Mouse (Mus musculus) heart, embryonic 12.5 days (tissue): ENCODE results near the gene Cd300e. TPM values are rescaled to one million over a fixed set of nuclear protein-coding genes. Genes with fewer than 3 reads are reported as not detected.

Source experiments
- ATAC-seq: fragments of 200-750 bp; cut with Nextera tagmentation; 2 replicates; pipeline ENCODE4 v1.8.0; 2017; ENCODE audit warnings: moderate TSS enrichment, moderate library complexity; ENCODE audit not compliant: insufficient number of reproducible peaks, low FRiP score
- H3K27ac ChIP-seq: fragments of 300-500 bp; sonication (generic); 2 replicates; pipeline ENCODE4 v1.5.1; 2016; ENCODE audit warnings: mild to moderate bottlenecking, moderate library complexity; ENCODE audit not compliant: poor library complexity, severe bottlenecking
- H3K27me3 ChIP-seq: fragments of 300-500 bp; sonication (generic); replicated peaks from 2 replicates; pipeline ENCODE4 v1.6.1; 2016; ENCODE audit warnings: mild to moderate bottlenecking, moderate library complexity
- H3K36me3 ChIP-seq: fragments of 300-500 bp; sonication (generic); 2 replicates; pipeline ENCODE4 v1.6.1; 2016; ENCODE audit warnings: mild to moderate bottlenecking, moderate library complexity
- H3K4me1 ChIP-seq: fragments of 300-500 bp; sonication (generic); replicated peaks from 2 replicates; pipeline ENCODE4 v1.6.1; 2016; ENCODE audit warnings: mild to moderate bottlenecking
- H3K4me2 ChIP-seq: fragments of 300-500 bp; sonication (generic); 2 replicates; pipeline ENCODE4 v1.6.1; 2016; ENCODE audit warnings: mild to moderate bottlenecking, moderate library complexity
- H3K4me3 ChIP-seq: fragments of 300-500 bp; sonication (generic); 2 replicates; pipeline ENCODE4 v1.5.1; 2016; ENCODE audit warnings: mild to moderate bottlenecking
- H3K9ac ChIP-seq: fragments of 300-500 bp; sonication (generic); 2 replicates; pipeline ENCODE4 v1.6.1; 2016; ENCODE audit warnings: mild to moderate bottlenecking, moderate library complexity
- H3K9me3 ChIP-seq: fragments of 300-500 bp; sonication (generic); replicated peaks from 2 replicates; pipeline ENCODE4 v1.6.1; 2016; ENCODE audit warnings: mild to moderate bottlenecking, moderate library complexity
- WGBS: fragments of 180-500 bp; shearing (Covaris S2); methylation state at CpG from one replicate; pipeline ENCODE4 v1.1.7; 2016; 5-methylcytosine and 5-hydroxymethylcytosine counted together
- polyA plus RNA-seq: library from polyadenylated mRNA; unstranded; fragments of >200 nt; fragmentation: Nextera tagmentation; extraction: Ambion mirVana; gene quantifications from 2 replicates; pipeline ENCODE4 v1.2.1, GENCODE M21; 2016

The Cd300e gene
- polyA plus RNA-seq, 1 experiment from 2014 or later: not detected

- no peak for ATAC-seq
- H3K36me3 ChIP-seq: no peaks in the 10 kb centered on the region
- H3K4me3 ChIP-seq: no peak overlapping the region
- 74% methylated on average over 5 of the region's 5 CpGs for WGBS
- H3K9ac ChIP-seq: no peak overlapping the region
- H3K9me3 ChIP-seq: no peaks in the 10 kb centered on the region
- no peak overlapping the region for H3K27ac ChIP-seq
- peaks cover 6% of the 10 kb centered on the region for H3K4me1 ChIP-seq
- no peaks in the 10 kb centered on the region for H3K27me3 ChIP-seq
- H3K4me2 ChIP-seq: no peak overlapping the region
Observed at GRCm38 (mm10) chr11:115100032-115100621, 38.1 kb upstream of the Cd300e start.

- no peak overlapping the region for H3K4me2 ChIP-seq
- no peaks in the 10 kb centered on the region for H3K27me3 ChIP-seq
- no peak overlapping the region for H3K9ac ChIP-seq
- no peak overlapping the region for H3K27ac ChIP-seq
- H3K4me1 ChIP-seq: peaks cover 6% of the 10 kb centered on the region
- no peak overlapping the region for H3K4me3 ChIP-seq
- ATAC-seq: no peak
- H3K9me3 ChIP-seq: no peaks in the 10 kb centered on the region
- WGBS: 43% methylated on average over 16 of the region's 16 CpGs
- no peaks in the 10 kb centered on the region for H3K36me3 ChIP-seq
Observed at GRCm38 (mm10) chr11:115099241-115099840, 37.4 kb upstream of the Cd300e start.

GRCm38 (mm10) chr11:115098203-115098932 lies 36.4 kb upstream of the Cd300e start:
- Histone ChIP-seq H3K4me2 (no peak overlapping the region), H3K4me3 (no peak overlapping the region), H3K9me3 (no peaks in the 10 kb centered on the region), H3K4me1 (peaks cover 6% of the 10 kb centered on the region), H3K36me3 (no peaks in the 10 kb centered on the region), H3K27me3 (no peaks in the 10 kb centered on the region), H3K9ac (no peak overlapping the region), H3K27ac (no peak overlapping the region)
- WGBS: 40% methylated on average over 10 of the region's 10 CpGs
- no peak for ATAC-seq

- Histone ChIP-seq H3K36me3 (no peaks in the 10 kb centered on the region), H3K9me3 (peaks cover 6% of the 10 kb centered on the region; the same call in 1 of the 2 replicates), H3K9ac (no peak overlapping the region), H3K4me3 (no peak overlapping the region), H3K27ac (no peak overlapping the region), H3K4me2 (peak overlapping the region; percentile 28; the same call in 1 of the 2 replicates), H3K4me1 (peaks cover 9% of the 10 kb centered on the region; the same call in 1 of the 2 replicates), H3K27me3 (peaks cover 47% of the 10 kb centered on the region)
- ATAC-seq: no peak
- 17% methylated on average over 4 of the region's 4 CpGs for WGBS
Observed at GRCm38 (mm10) chr11:115092140-115092539, 30.2 kb upstream of the Cd300e start.

GRCm38 (mm10) chr11:115091362-115091901 lies 29.5 kb upstream of the Cd300e start, which contains the start of gene Rab37:
Gene Rab37, plus strand, starts transcription at chr11:115091431.
- Histone ChIP-seq H3K27me3 (peaks cover 47% of the 10 kb centered on the region), H3K4me1 (peaks cover 9% of the 10 kb centered on the region; the same call in 1 of the 2 replicates), H3K9me3 (peaks cover 6% of the 10 kb centered on the region; the same call in 1 of the 2 replicates), H3K36me3 (no peaks in the 10 kb centered on the region), H3K27ac (no peak within 1 kb of the TSS), H3K4me3 (no peak within 1 kb of the TSS), H3K9ac (no peak within 1 kb of the TSS), H3K4me2 (peak within 1 kb of the TSS; percentile 28)
- WGBS: 2% methylated on average over 36 of the region's 36 CpGs
- ATAC-seq: no peak

GRCm38 (mm10) chr11:115089853-115090252 lies 27.9 kb upstream of the Cd300e start:
- Histone ChIP-seq H3K9ac (no peak overlapping the region), H3K9me3 (peaks cover 6% of the 10 kb centered on the region; the same call in 1 of the 2 replicates), H3K4me1 (peaks cover 9% of the 10 kb centered on the region; the same call in 1 of the 2 replicates), H3K4me3 (no peak overlapping the region), H3K36me3 (no peaks in the 10 kb centered on the region), H3K4me2 (no peak overlapping the region), H3K27me3 (peaks cover 57% of the 10 kb centered on the region), H3K27ac (no peak overlapping the region)
- ATAC-seq: no peak
- WGBS: 65% methylated on average over 6 of the region's 6 CpGs

GRCm38 (mm10) chr11:115086213-115086612 lies 24.2 kb upstream of the Cd300e start:
- no peaks in the 10 kb centered on the region for H3K4me1 ChIP-seq
- peaks cover 4% of the 10 kb centered on the region; the same call in 1 of the 2 replicates for H3K9me3 ChIP-seq
- no peaks in the 10 kb centered on the region for H3K36me3 ChIP-seq
- H3K9ac ChIP-seq: no peak overlapping the region
- H3K4me3 ChIP-seq: no peak overlapping the region
- WGBS: 57% methylated on average over 7 of the region's 7 CpGs
- no peak for ATAC-seq
- peaks cover 59% of the 10 kb centered on the region for H3K27me3 ChIP-seq
- no peak overlapping the region for H3K4me2 ChIP-seq
- no peak overlapping the region for H3K27ac ChIP-seq

GRCm38 (mm10) chr11:115085064-115085463 lies 23.1 kb upstream of the Cd300e start:
- Histone ChIP-seq H3K9me3 (peaks cover 3% of the 10 kb centered on the region; the same call in 1 of the 2 replicates), H3K4me3 (no peak overlapping the region), H3K4me1 (no peaks in the 10 kb centered on the region), H3K27me3 (peaks cover 47% of the 10 kb centered on the region), H3K36me3 (no peaks in the 10 kb centered on the region), H3K4me2 (no peak overlapping the region), H3K27ac (no peak overlapping the region), H3K9ac (no peak overlapping the region)
- 65% methylated on average over 8 of the region's 8 CpGs for WGBS
- ATAC-seq: no peak

- no peak for ATAC-seq
- H3K27me3 ChIP-seq: peaks cover 44% of the 10 kb centered on the region
- no peak overlapping the region for H3K4me3 ChIP-seq
- H3K36me3 ChIP-seq: no peaks in the 10 kb centered on the region
- no peak overlapping the region for H3K4me2 ChIP-seq
- no peaks in the 10 kb centered on the region for H3K4me1 ChIP-seq
- WGBS: 42% methylated on average over 12 of the region's 12 CpGs
- no peak overlapping the region for H3K27ac ChIP-seq
- H3K9ac ChIP-seq: no peak overlapping the region
- no peaks in the 10 kb centered on the region for H3K9me3 ChIP-seq
Observed at GRCm38 (mm10) chr11:115084595-115084994, 22.6 kb upstream of the Cd300e start.

GRCm38 (mm10) chr11:115083376-115084139 lies 21.6 kb upstream of the Cd300e start:
- 41% methylated on average over 18 of the region's 18 CpGs for WGBS
- Histone ChIP-seq H3K36me3 (no peaks in the 10 kb centered on the region), H3K4me1 (no peaks in the 10 kb centered on the region), H3K27ac (no peak overlapping the region), H3K9ac (no peak overlapping the region), H3K4me3 (no peak overlapping the region), H3K27me3 (peaks cover 37% of the 10 kb centered on the region), H3K4me2 (no peak overlapping the region), H3K9me3 (no peaks in the 10 kb centered on the region)
- peak; percentile 36; the same call in 1 of the 2 replicates for ATAC-seq
